Mouse (Mus musculus) limb, embryonic 13.5 days (tissue): ENCODE measurements around the gene Mtrf1. TPM values are rescaled to one million over a fixed set of nuclear protein-coding genes. Genes with fewer than 3 reads are reported as not detected.
A peak's percentile ranks its signal among the peaks of the same experiment; 100 is the strongest.

Experiments
- ATAC-seq: fragments of 200-750 bp; cut with Nextera tagmentation; 2 replicates; pipeline ENCODE4 v1.8.0; 2017; ENCODE audit warnings: low read depth, moderate number of reproducible peaks, moderate TSS enrichment; ENCODE audit not compliant: low FRiP score
- H3K27ac ChIP-seq: fragments of 300-500 bp; sonication (generic); 2 replicates; pipeline ENCODE4 v1.5.1; 2015; ENCODE audit warnings: inconsistent platforms, mild to moderate bottlenecking, moderate library complexity
- H3K27me3 ChIP-seq: fragments of 300-500 bp; sonication (generic); 2 replicates; pipeline ENCODE4 v1.6.1; 2015; ENCODE audit warnings: mild to moderate bottlenecking, inconsistent platforms
- H3K36me3 ChIP-seq: fragments of 300-500 bp; sonication (generic); 2 replicates; pipeline ENCODE4 v1.6.1; 2015; ENCODE audit warnings: inconsistent platforms, mild to moderate bottlenecking, moderate library complexity
- H3K4me1 ChIP-seq: fragments of 300-500 bp; sonication (generic); 2 replicates; pipeline ENCODE4 v1.6.1; 2015; ENCODE audit warnings: inconsistent platforms
- H3K4me2 ChIP-seq: fragments of 300-500 bp; sonication (generic); replicated peaks from 2 replicates; pipeline ENCODE4 v1.6.1; 2015; ENCODE audit warnings: inconsistent platforms, mild to moderate bottlenecking, moderate library complexity
- H3K4me3 ChIP-seq: fragments of 300-500 bp; sonication (generic); 2 replicates; pipeline ENCODE4 v1.5.1; 2015; ENCODE audit warnings: moderate library complexity, mild to moderate bottlenecking, inconsistent platforms
- H3K9ac ChIP-seq: fragments of 300-500 bp; sonication (generic); 2 replicates; pipeline ENCODE4 v1.6.1; 2015; ENCODE audit warnings: mild to moderate bottlenecking, inconsistent platforms
- H3K9me3 ChIP-seq: fragments of 300-500 bp; sonication (generic); 2 replicates; pipeline ENCODE4 v1.6.1; 2016; ENCODE audit warnings: inconsistent platforms
- WGBS: fragments of 180-500 bp; shearing (Covaris S2); methylation state at CpG from one replicate; pipeline ENCODE4 v1.1.7; 2015; 5-methylcytosine and 5-hydroxymethylcytosine counted together
- polyA plus RNA-seq: library from polyadenylated mRNA; unstranded; fragments of >200 nt; fragmentation: Nextera tagmentation; extraction: Ambion mirVana; gene quantifications from 2 replicates; pipeline ENCODE4 v1.2.1, GENCODE M21; 2015

The Mtrf1 gene
- polyA plus RNA-seq: 10.3 and 10.4 TPM in 2 replicates

GRCm38 (mm10) chr14:79397321-79398122, at the start of gene Mtrf1:
Gene Mtrf1 (plus strand): TSS chr14:79397772.
- H3K9ac ChIP-seq: peak within 1 kb of the TSS; percentile 66
- H3K4me2 ChIP-seq: peak within 1 kb of the TSS; percentile 66
- 21% methylated on average over 23 of the region's 23 CpGs for WGBS
- H3K36me3 ChIP-seq: peaks cover 14% of the 10 kb centered on the region
- ATAC-seq: peak; percentile 93
- H3K4me1 ChIP-seq: no peaks in the 10 kb centered on the region
- no peaks in the 10 kb centered on the region for H3K9me3 ChIP-seq
- H3K27me3 ChIP-seq: no peaks in the 10 kb centered on the region
- H3K27ac ChIP-seq: peak within 1 kb of the TSS; percentile 88
- peak within 1 kb of the TSS; percentile 58 for H3K4me3 ChIP-seq

GRCm38 (mm10) chr14:79358055-79358454, 39.5 kb upstream of the Mtrf1 start:
- Histone ChIP-seq H3K27me3 (no peaks in the 10 kb centered on the region), H3K9me3 (no peaks in the 10 kb centered on the region), H3K36me3 (peaks cover 64% of the 10 kb centered on the region), H3K9ac (no peak overlapping the region), H3K4me2 (no peak overlapping the region), H3K4me1 (no peaks in the 10 kb centered on the region), H3K27ac (no peak overlapping the region), H3K4me3 (no peak overlapping the region)
- WGBS: 81% methylated on average over 2 of the region's 2 CpGs
- ATAC-seq: no peak

- no peak overlapping the region for H3K27ac ChIP-seq
- H3K9ac ChIP-seq: no peak overlapping the region
- H3K36me3 ChIP-seq: peaks cover 36% of the 10 kb centered on the region
- no peak overlapping the region for H3K4me2 ChIP-seq
- no peak for ATAC-seq
- no peaks in the 10 kb centered on the region for H3K4me1 ChIP-seq
- H3K27me3 ChIP-seq: no peaks in the 10 kb centered on the region
- no peaks in the 10 kb centered on the region for H3K9me3 ChIP-seq
- no peak overlapping the region for H3K4me3 ChIP-seq
Measured at GRCm38 (mm10) chr14:79377041-79377440, 20.5 kb upstream of the Mtrf1 start.

- WGBS: 93% methylated on average over 7 of the region's 7 CpGs
Measured at GRCm38 (mm10) chr14:79383120-79383519, 14.5 kb upstream of the Mtrf1 start.

GRCm38 (mm10) chr14:79388304-79388703, 9.3 kb upstream of the Mtrf1 start:
- H3K27me3 ChIP-seq: no peaks in the 10 kb centered on the region
- 88% methylated on average over 3 of the region's 3 CpGs for WGBS
- H3K27ac ChIP-seq: no peak overlapping the region
- H3K9me3 ChIP-seq: no peaks in the 10 kb centered on the region
- ATAC-seq: no peak
- peaks cover 11% of the 10 kb centered on the region for H3K4me1 ChIP-seq
- peaks cover 21% of the 10 kb centered on the region; the same call in 1 of the 2 replicates for H3K36me3 ChIP-seq
- H3K4me3 ChIP-seq: peak overlapping the region; percentile 91; the same call in 1 of the 2 replicates
- no peak overlapping the region for H3K9ac ChIP-seq
- no peak overlapping the region for H3K4me2 ChIP-seq

More at GRCm38 (mm10) chr14:79383120-79383519, 14.5 kb upstream of the Mtrf1 start:
- Histone ChIP-seq H3K4me2 (no peak overlapping the region), H3K27ac (no peak overlapping the region), H3K4me3 (no peak overlapping the region), H3K9me3 (no peaks in the 10 kb centered on the region), H3K36me3 (peaks cover 48% of the 10 kb centered on the region), H3K9ac (no peak overlapping the region), H3K27me3 (no peaks in the 10 kb centered on the region), H3K4me1 (no peaks in the 10 kb centered on the region)
- ATAC-seq: no peak

- peaks cover 11% of the 10 kb centered on the region for H3K4me1 ChIP-seq
- no peak for ATAC-seq
Measured at GRCm38 (mm10) chr14:79389438-79390264, 7.9 kb upstream of the Mtrf1 start.

GRCm38 (mm10) chr14:79390265-79390926, 7.2 kb upstream of the Mtrf1 start, which contains the start of gene Naa16:
Gene Naa16 (minus strand): TSS chr14:79390778.
- peak; percentile 95 for ATAC-seq
- H3K9ac ChIP-seq: peak within 1 kb of the TSS; percentile 96
- H3K9me3 ChIP-seq: no peaks in the 10 kb centered on the region
- peak within 1 kb of the TSS; percentile 88 for H3K4me2 ChIP-seq
- peaks cover 14% of the 10 kb centered on the region; the same call in 1 of the 2 replicates for H3K36me3 ChIP-seq
- H3K27ac ChIP-seq: peak within 1 kb of the TSS; percentile 99
- H3K4me3 ChIP-seq: peak within 1 kb of the TSS; percentile 91
- no peaks in the 10 kb centered on the region for H3K27me3 ChIP-seq
- peaks cover 11% of the 10 kb centered on the region for H3K4me1 ChIP-seq
- under 1% methylated on average over 71 of the region's 71 CpGs for WGBS

More at GRCm38 (mm10) chr14:79389438-79390264, 7.9 kb upstream of the Mtrf1 start:
- peaks cover 18% of the 10 kb centered on the region; the same call in 1 of the 2 replicates for H3K36me3 ChIP-seq
- peak overlapping the region; percentile 91 for H3K4me3 ChIP-seq
- peak overlapping the region; percentile 88 for H3K4me2 ChIP-seq
- H3K27me3 ChIP-seq: no peaks in the 10 kb centered on the region
- WGBS: 1% methylated on average over 16 of the region's 16 CpGs
- H3K27ac ChIP-seq: peak overlapping the region; percentile 99
- no peaks in the 10 kb centered on the region for H3K9me3 ChIP-seq
- H3K9ac ChIP-seq: peak overlapping the region; percentile 96

- WGBS: 46% methylated on average over 1 of the region's 1 CpGs
- H3K27ac ChIP-seq: no peak overlapping the region
- no peaks in the 10 kb centered on the region for H3K36me3 ChIP-seq
- H3K4me1 ChIP-seq: peaks cover 9% of the 10 kb centered on the region
- ATAC-seq: no peak
- no peak overlapping the region for H3K4me3 ChIP-seq
- H3K9me3 ChIP-seq: no peaks in the 10 kb centered on the region
- H3K4me2 ChIP-seq: no peak overlapping the region
- H3K9ac ChIP-seq: no peak overlapping the region
- no peaks in the 10 kb centered on the region for H3K27me3 ChIP-seq
Measured at GRCm38 (mm10) chr14:79393289-79393688, 4.3 kb upstream of the Mtrf1 start.

- no peak for ATAC-seq
- Histone ChIP-seq H3K4me2 (no peak overlapping the region), H3K4me1 (no peaks in the 10 kb centered on the region), H3K4me3 (no peak overlapping the region), H3K27me3 (no peaks in the 10 kb centered on the region), H3K36me3 (no peaks in the 10 kb centered on the region), H3K9ac (no peak overlapping the region), H3K27ac (no peak overlapping the region), H3K9me3 (no peaks in the 10 kb centered on the region)
Measured at GRCm38 (mm10) chr14:79394564-79394963, 3.0 kb upstream of the Mtrf1 start.

- no peak for ATAC-seq
- no peaks in the 10 kb centered on the region for H3K9me3 ChIP-seq
- H3K4me3 ChIP-seq: no peak overlapping the region
- H3K9ac ChIP-seq: no peak overlapping the region
- WGBS: 81% methylated on average over 2 of the region's 2 CpGs
- no peak overlapping the region for H3K4me2 ChIP-seq
- H3K27me3 ChIP-seq: no peaks in the 10 kb centered on the region
- H3K36me3 ChIP-seq: peaks cover 27% of the 10 kb centered on the region
- no peaks in the 10 kb centered on the region for H3K4me1 ChIP-seq
- H3K27ac ChIP-seq: no peak overlapping the region
Measured at GRCm38 (mm10) chr14:79407641-79408040, 10.1 kb downstream of the Mtrf1 start.

GRCm38 (mm10) chr14:79409278-79409830, 11.8 kb downstream of the Mtrf1 start:
- H3K36me3 ChIP-seq: peaks cover 32% of the 10 kb centered on the region
- H3K4me1 ChIP-seq: no peaks in the 10 kb centered on the region
- H3K4me2 ChIP-seq: no peak overlapping the region
- no peaks in the 10 kb centered on the region for H3K9me3 ChIP-seq
- 91% methylated on average over 6 of the region's 6 CpGs for WGBS
- no peak overlapping the region for H3K27ac ChIP-seq
- ATAC-seq: no peak
- no peaks in the 10 kb centered on the region for H3K27me3 ChIP-seq
- no peak overlapping the region for H3K9ac ChIP-seq
- no peak overlapping the region for H3K4me3 ChIP-seq
